Mouse (Mus musculus) right cerebral cortex, postnatal 25 days (tissue): ENCODE results near the gene Mettl9.

Experiments
- DNase-seq: peaks from one replicate; pipeline ENCODE4 v3.0.0; 2022

Gene Mettl9

GRCm38 (mm10) chr7:121111321-121111720 lies 77.1 kb downstream of the Mettl9 start:
- no peak for DNase-seq

DNA sequence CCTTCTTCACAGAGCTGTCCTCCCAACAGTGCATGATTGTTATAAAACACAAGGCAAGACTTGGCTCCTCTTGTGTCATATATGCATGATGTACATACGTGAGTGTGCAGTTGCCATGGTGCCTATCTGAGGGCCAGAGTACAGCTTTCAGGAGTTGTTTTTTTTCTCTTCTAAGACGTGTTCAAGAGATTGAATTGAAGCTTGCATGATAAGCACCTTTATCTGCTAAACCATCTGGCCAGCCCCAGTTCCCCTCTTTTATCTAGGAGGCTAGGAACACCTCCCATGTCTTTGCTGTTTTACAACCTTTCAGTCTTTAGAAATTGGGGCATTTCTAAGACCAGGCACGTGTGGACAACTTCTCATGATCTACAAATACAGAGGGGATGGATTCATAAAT lies 77.5 kb downstream of the Mettl9 start:
- DNase-seq: no peak

DNA sequence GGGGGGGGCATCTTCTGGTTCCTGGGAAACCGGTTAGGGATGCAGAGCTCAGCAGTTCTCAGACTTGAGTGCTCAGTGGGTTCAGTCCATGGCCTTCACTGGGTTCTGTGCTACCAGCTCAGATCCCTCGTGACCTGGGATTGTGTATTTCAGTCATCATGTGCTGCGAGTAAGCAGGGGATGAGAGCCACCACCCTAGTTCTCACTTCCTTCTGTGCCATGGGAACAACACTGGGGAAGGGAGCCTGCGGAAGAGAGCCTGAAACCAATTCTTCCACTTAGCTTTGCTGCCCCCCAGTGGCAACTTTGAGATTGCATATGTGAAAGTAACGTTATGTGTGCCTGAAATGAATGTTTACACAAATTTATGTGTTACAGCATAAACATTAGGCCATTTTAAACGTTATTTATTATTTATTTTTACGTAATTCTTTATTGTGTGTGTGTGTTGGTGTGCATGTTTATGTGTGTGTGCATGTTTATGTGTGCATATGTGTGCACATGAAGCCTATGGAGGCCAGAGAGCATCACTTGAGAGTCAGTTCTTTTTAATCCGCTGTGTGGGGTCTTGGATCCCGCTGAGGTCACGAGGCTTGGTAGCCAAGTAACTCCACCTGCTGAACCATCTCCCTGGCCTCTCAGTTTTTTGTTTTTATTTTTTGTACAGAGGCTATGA lies 86.0 kb downstream of the Mettl9 start:
- peak; percentile 79 for DNase-seq
